In genomic region chr11:11175259-11175658, GRCm38 (mm10) we compare ENCODE assay signal across 18 mouse cellular contexts.
DNase-seq lines count a peak whose midpoint lies in the region; ATAC-seq and TF ChIP-seq lines count a peak whose summit lies in the region.
"Had no signal": no experiment of that assay in that cellular context is flagged by ENCODE, and none has a peak within 500 bp of the region (broad histone marks: within the 10 kb centered on the region; RNA-seq: fewer than 3 reads in every experiment).

No protein-coding gene starts in this region.

- WGBS in forebrain, postnatal 0 days: 80% methylated on average over 2 of the region's 2 CpGs
- WGBS in forebrain, embryonic 15.5 days: 71% methylated on average over 2 of the region's 2 CpGs
- 39% methylated on average over 2 of the region's 2 CpGs for WGBS in heart, embryonic 15.5 days
- WGBS in heart, embryonic 12.5 days: 47% methylated on average over 2 of the region's 2 CpGs
- 80% methylated on average over 2 of the region's 2 CpGs for WGBS in midbrain, postnatal 0 days
- 86% methylated on average over 2 of the region's 2 CpGs for WGBS in midbrain, embryonic 16.5 days

- no peaks in the 10 kb centered on the region for H3K27me3 ChIP-seq in forebrain, postnatal 0 days (ENCODE audit: insufficient read depth, low read length)
- no peaks in the 10 kb centered on the region for H3K27me3 ChIP-seq in forebrain, embryonic 15.5 days
- no peaks in the 10 kb centered on the region for H3K27me3 ChIP-seq in heart, embryonic 15.5 days
- H3K27me3 ChIP-seq in heart, embryonic 12.5 days (replicated peaks): no peaks in the 10 kb centered on the region
- H3K27me3 ChIP-seq in midbrain, postnatal 0 days (ENCODE audit: insufficient read depth, low read length): no peaks in the 10 kb centered on the region
- no peaks in the 10 kb centered on the region for H3K27me3 ChIP-seq in midbrain, embryonic 16.5 days (ENCODE audit: control insufficient read depth, insufficient read depth, low read depth, low read length)
- H3K27me3 ChIP-seq: forebrain, embryonic 12.5 days; heart, embryonic 13.5 days; hindbrain, embryonic 15.5 days had no signal

- no peak overlapping the region for H3K9ac ChIP-seq in forebrain, postnatal 0 days
- H3K9ac ChIP-seq in forebrain, embryonic 15.5 days (replicated peaks): no peak overlapping the region
- H3K9ac ChIP-seq in heart, embryonic 15.5 days: no peak overlapping the region
- no peak overlapping the region for H3K9ac ChIP-seq in heart, embryonic 12.5 days
- no peak overlapping the region for H3K9ac ChIP-seq in midbrain, postnatal 0 days (replicated peaks; ENCODE audit: low read length, poor library complexity, severe bottlenecking)
- no peak overlapping the region for H3K9ac ChIP-seq in midbrain, embryonic 16.5 days (ENCODE audit: low read depth, low read length)
- H3K9ac ChIP-seq: forebrain, embryonic 12.5 days; heart, embryonic 13.5 days; hindbrain, embryonic 15.5 days had no signal

- H3K4me3 ChIP-seq in forebrain, postnatal 0 days (ENCODE audit: low read depth, low read length): no peak overlapping the region
- H3K4me3 ChIP-seq in forebrain, embryonic 15.5 days: no peak overlapping the region
- no peak overlapping the region for H3K4me3 ChIP-seq in heart, embryonic 15.5 days
- H3K4me3 ChIP-seq in heart, embryonic 12.5 days: no peak overlapping the region
- H3K4me3 ChIP-seq in midbrain, postnatal 0 days (ENCODE audit: low read depth, low read length): no peak overlapping the region
- no peak overlapping the region for H3K4me3 ChIP-seq in midbrain, embryonic 16.5 days (ENCODE audit: low read depth, low read length)
- H3K4me3 ChIP-seq: forebrain, embryonic 12.5 days; heart, embryonic 13.5 days; hindbrain, embryonic 15.5 days had no signal

- no peak for TF ChIP-seq CTCF in forebrain, postnatal 0 days (IDR thresholded peaks at IDR 0.05; ENCODE audit: low read depth)
- TF ChIP-seq CTCF in midbrain, postnatal 0 days (IDR thresholded peaks at IDR 0.05): no peak

- no peak overlapping the region for H3K27ac ChIP-seq in forebrain, postnatal 0 days (ENCODE audit: low read depth, low read length)
- no peak overlapping the region for H3K27ac ChIP-seq in forebrain, embryonic 15.5 days (replicated peaks)
- H3K27ac ChIP-seq in heart, embryonic 15.5 days: no peak overlapping the region
- no peak overlapping the region for H3K27ac ChIP-seq in heart, embryonic 12.5 days (ENCODE audit: poor library complexity, severe bottlenecking)
- H3K27ac ChIP-seq in midbrain, postnatal 0 days (ENCODE audit: low read depth, low read length): no peak overlapping the region
- no peak overlapping the region for H3K27ac ChIP-seq in midbrain, embryonic 16.5 days (ENCODE audit: low read length)
- H3K27ac ChIP-seq: forebrain, embryonic 12.5 days; heart, embryonic 13.5 days; hindbrain, embryonic 15.5 days had no signal

- no peaks in the 10 kb centered on the region for H3K9me3 ChIP-seq in forebrain, postnatal 0 days (ENCODE audit: low read length)
- no peaks in the 10 kb centered on the region for H3K9me3 ChIP-seq in forebrain, embryonic 15.5 days
- no peaks in the 10 kb centered on the region for H3K9me3 ChIP-seq in heart, embryonic 15.5 days (replicated peaks)
- H3K9me3 ChIP-seq in heart, embryonic 12.5 days (replicated peaks): no peaks in the 10 kb centered on the region
- H3K9me3 ChIP-seq in midbrain, postnatal 0 days (ENCODE audit: low read length): no peaks in the 10 kb centered on the region
- no peaks in the 10 kb centered on the region for H3K9me3 ChIP-seq in midbrain, embryonic 16.5 days (replicated peaks; ENCODE audit: control insufficient read depth, low read length, poor library complexity, severe bottlenecking)
- H3K9me3 ChIP-seq: forebrain, embryonic 12.5 days; heart, embryonic 13.5 days; hindbrain, embryonic 15.5 days had no signal

- no peaks in the 10 kb centered on the region for H3K4me1 ChIP-seq in forebrain, postnatal 0 days (ENCODE audit: insufficient read depth)
- no peaks in the 10 kb centered on the region for H3K4me1 ChIP-seq in forebrain, embryonic 15.5 days
- no peaks in the 10 kb centered on the region for H3K4me1 ChIP-seq in heart, embryonic 15.5 days (replicated peaks)
- no peaks in the 10 kb centered on the region for H3K4me1 ChIP-seq in heart, embryonic 12.5 days (replicated peaks)
- H3K4me1 ChIP-seq in midbrain, postnatal 0 days (ENCODE audit: insufficient read depth, low read length): no peaks in the 10 kb centered on the region
- H3K4me1 ChIP-seq in midbrain, embryonic 16.5 days (ENCODE audit: control insufficient read depth, insufficient read depth, low read length): no peaks in the 10 kb centered on the region
- H3K4me1 ChIP-seq: forebrain, embryonic 12.5 days; heart, embryonic 13.5 days; hindbrain, embryonic 15.5 days had no signal

- no peaks in the 10 kb centered on the region for H3K36me3 ChIP-seq in forebrain, postnatal 0 days (ENCODE audit: insufficient read depth)
- no peaks in the 10 kb centered on the region for H3K36me3 ChIP-seq in forebrain, embryonic 15.5 days
- H3K36me3 ChIP-seq in heart, embryonic 15.5 days: no peaks in the 10 kb centered on the region
- no peaks in the 10 kb centered on the region for H3K36me3 ChIP-seq in heart, embryonic 12.5 days
- H3K36me3 ChIP-seq in midbrain, postnatal 0 days (ENCODE audit: insufficient read depth, low read length): no peaks in the 10 kb centered on the region
- H3K36me3 ChIP-seq in midbrain, embryonic 16.5 days (ENCODE audit: control insufficient read depth, insufficient read depth, low read length): no peaks in the 10 kb centered on the region
- H3K36me3 ChIP-seq: forebrain, embryonic 12.5 days; heart, embryonic 13.5 days; hindbrain, embryonic 15.5 days had no signal

- H3K4me2 ChIP-seq in forebrain, postnatal 0 days (ENCODE audit: low read depth): no peak overlapping the region
- no peak overlapping the region for H3K4me2 ChIP-seq in forebrain, embryonic 15.5 days (replicated peaks)
- H3K4me2 ChIP-seq in heart, embryonic 15.5 days: no peak overlapping the region
- H3K4me2 ChIP-seq in heart, embryonic 12.5 days: no peak overlapping the region
- H3K4me2 ChIP-seq in midbrain, postnatal 0 days (ENCODE audit: low read depth, low read length, poor library complexity, severe bottlenecking): no peak overlapping the region
- H3K4me2 ChIP-seq in midbrain, embryonic 16.5 days (ENCODE audit: low read length): no peak overlapping the region
- H3K4me2 ChIP-seq: forebrain, embryonic 12.5 days; heart, embryonic 13.5 days; hindbrain, embryonic 15.5 days had no signal

- DNase-seq in forebrain, postnatal 0 days: no peak
- no peak for DNase-seq in midbrain, postnatal 0 days (ENCODE audit: low spot score)
- peak; percentile 29 for DNase-seq in telencephalon, adult 2 months (ENCODE audit: low read depth, low spot score)
- no peak for DNase-seq in layer of hippocampus, adult 9-11 months
- DNase-seq: adrenal gland, postnatal 10 days; cerebellum, adult 18-20 months; cerebellum, adult 9-11 months; cerebellum, postnatal 36 days; gastrocnemius, postnatal 14 days; kidney, adult 2 months had no signal

- ATAC-seq in forebrain, postnatal 0 days: peak; percentile 53
- no peak for ATAC-seq in forebrain, embryonic 15.5 days (replicated peaks)
- ATAC-seq in heart, embryonic 15.5 days (replicated peaks; ENCODE audit: insufficient number of reproducible peaks, insufficient read depth, low FRiP score, low read depth): peak; percentile 47; the same call in 1 of the 2 replicates
- ATAC-seq in heart, embryonic 12.5 days (ENCODE audit: insufficient number of reproducible peaks, low FRiP score): no peak
- 0 out of 2 replicates have a peak, but pooled peaks have one; percentile 41 for ATAC-seq in midbrain, postnatal 0 days (ENCODE audit: low FRiP score)
- ATAC-seq in midbrain, embryonic 16.5 days: no peak
- ATAC-seq: intestine, embryonic 16.5 days had no signal

Comparison
In these comparisons a context has a peak if more than half of its experiments do, and no peak if none do; other contexts are left out.
1. ATAC-seq: peak in forebrain, postnatal 0 days (single experiment), heart, embryonic 15.5 days (single experiment) and midbrain, postnatal 0 days (single experiment); none in forebrain, embryonic 15.5 days (single experiment), heart, embryonic 12.5 days (single experiment) and midbrain, embryonic 16.5 days (single experiment).